Mouse (Mus musculus): ENCODE results near the gene Tmc6.

GRCm38 (mm10) chr11:117828149-117828887, 46.3 kb upstream of the Tmc6 start:
- TF ChIP-seq POLR2A (IDR thresholded peaks at IDR 0.05; ENCODE audit: borderline replicate concordance, extremely low read depth, insufficient read depth, insufficient read length, poor library complexity, severe bottlenecking) (no peak), CTCF (IDR thresholded peaks at IDR 0.05; ENCODE audit: borderline replicate concordance, extremely low read depth, insufficient read depth, insufficient read length) (no peak)

All from brain, embryonic 14.5 days (tissue).